Mouse (Mus musculus) erythroid progenitor cell, adult 5-6 weeks (primary cell): Measurements from ENCODE around the gene Erlin1. TPM values are rescaled to one million over a fixed set of nuclear protein-coding genes. Genes with fewer than 3 reads are reported as not detected.

Experiments
- ATAC-seq: replicated peaks from 2 replicates; pipeline ENCODE4 v1.8.0; 2016; ENCODE audit warnings: moderate number of reproducible peaks, mild to moderate bottlenecking, moderate TSS enrichment, inconsistent platforms; ENCODE audit not compliant: poor library complexity, low FRiP score, severe bottlenecking
- total RNA-seq, 2 experiments: library from RNA; stranded (forward) in 1 of 2; stranded (reverse) in 1 of 2; fragments of 150-400 nt in 1 of 2; fragments of 186-747, 209-891 nt in 1 of 2; gene quantifications; 2 replicates each; pipeline versions ENCODE4 v1.2.3 to v1.2.4; 2015 to 2017; ENCODE audit warnings: low replicate concordance in 2 of 2

The Erlin1 gene
- total RNA-seq (2015; ENCODE audit: low replicate concordance) = 6.3 and 10.5 TPM in 2 replicates
- 1.9 and 2.7 TPM in 2 replicates for total RNA-seq (2017; ENCODE audit: low replicate concordance)

- peak; percentile 87 for ATAC-seq
Observed at GRCm38 (mm10) chr19:44069121-44069913, at the start of gene Erlin1. Gene Erlin1, minus strand, starts transcription at chr19:44069785.

GRCm38 (mm10) chr19:44117793-44118192, 48.2 kb upstream of the Erlin1 start:
- no peak for ATAC-seq

- ATAC-seq = no peak
Observed at GRCm38 (mm10) chr19:44111706-44112105, 42.1 kb upstream of the Erlin1 start.

GRCm38 (mm10) chr19:44110356-44110755, 40.8 kb upstream of the Erlin1 start:
- no peak for ATAC-seq

- no peak for ATAC-seq
Observed at GRCm38 (mm10) chr19:44108996-44109395, 39.4 kb upstream of the Erlin1 start.

- peak; percentile 60 for ATAC-seq
Observed at GRCm38 (mm10) chr19:44107661-44108521, 38.3 kb upstream of the Erlin1 start.

GRCm38 (mm10) chr19:44106831-44107660, 37.5 kb upstream of the Erlin1 start, which contains the start of gene Chuk:
Gene Chuk, minus strand, starts transcription at chr19:44107480.
- ATAC-seq = peak; percentile 98

- ATAC-seq = no peak
Observed at GRCm38 (mm10) chr19:44104393-44104792, 34.8 kb upstream of the Erlin1 start.

GRCm38 (mm10) chr19:44103001-44103400, 33.4 kb upstream of the Erlin1 start:
- ATAC-seq = no peak

GRCm38 (mm10) chr19:44100840-44101239, 31.3 kb upstream of the Erlin1 start:
- ATAC-seq = no peak

GRCm38 (mm10) chr19:44086278-44086677, 16.7 kb upstream of the Erlin1 start:
- ATAC-seq = no peak

- ATAC-seq = no peak
Observed at GRCm38 (mm10) chr19:44080920-44081319, 11.3 kb upstream of the Erlin1 start.

GRCm38 (mm10) chr19:44080023-44080422, 10.4 kb upstream of the Erlin1 start:
- ATAC-seq = no peak

GRCm38 (mm10) chr19:44077024-44077423, 7.4 kb upstream of the Erlin1 start:
- ATAC-seq = no peak

- ATAC-seq = no peak
Observed at GRCm38 (mm10) chr19:44076457-44076856, 6.9 kb upstream of the Erlin1 start.

GRCm38 (mm10) chr19:44074986-44075385, 5.4 kb upstream of the Erlin1 start:
- no peak for ATAC-seq

GRCm38 (mm10) chr19:44071166-44071565, 1.6 kb upstream of the Erlin1 start:
- ATAC-seq = no peak

- no peak for ATAC-seq
Observed at GRCm38 (mm10) chr19:44069914-44070232, 288 bp upstream of the Erlin1 start.

GRCm38 (mm10) chr19:44068232-44068631, 1.4 kb downstream of the Erlin1 start:
- ATAC-seq = no peak
